Mouse (Mus musculus) liver, embryonic 14.5 days (tissue): ENCODE data around the gene Hlf. TPM values are rescaled to one million over a fixed set of nuclear protein-coding genes. Genes with fewer than 3 reads are reported as not detected.
A peak's percentile ranks its signal among the peaks of the same experiment; 100 is the strongest.

Source experiments
- ATAC-seq: fragments of 200-750 bp; cut with Nextera tagmentation; 2 replicates; pipeline ENCODE4 v1.8.0; 2017; ENCODE audit warnings: moderate number of reproducible peaks, mild to moderate bottlenecking, moderate library complexity; ENCODE audit not compliant: insufficient read depth
- DNase-seq, 3 experiments: peaks; one replicate each; pipeline ENCODE4 v3.0.0-alpha.2; 2012 to 2013; ENCODE audit warnings: low read depth in 3 of 3, low spot score in 3 of 3
- H3K27ac ChIP-seq: fragments of 300-500 bp; sonication (generic); 2 replicates; pipeline ENCODE4 v1.5.1; 2014; ENCODE audit warnings: moderate library complexity, mild to moderate bottlenecking, control low read depth, inconsistent platforms
- H3K27me3 ChIP-seq: fragments of 300-500 bp; sonication (generic); 2 replicates; pipeline ENCODE4 v1.6.1; 2014; ENCODE audit warnings: mild to moderate bottlenecking, low read length, moderate library complexity; ENCODE audit not compliant: control insufficient read depth, insufficient read depth
- H3K36me3 ChIP-seq: fragments of 300-500 bp; sonication (generic); replicated peaks from 2 replicates; pipeline ENCODE4 v1.6.1; 2014; ENCODE audit warnings: low read depth; ENCODE audit not compliant: control insufficient read depth, insufficient read depth
- H3K4me1 ChIP-seq, 2 experiments: fragments of 200-500 bp in 1 of 2; fragments of 300-500 bp in 1 of 2; sonication (generic) in 1 of 2; replicated peaks; 2 replicates each; pipeline ENCODE4 v1.6.1; 2012 to 2014; ENCODE audit warnings: antibody characterized with exemption in 1 of 2, inconsistent platforms in 1 of 2, low read length in 1 of 2; ENCODE audit not compliant: control insufficient read depth in 2 of 2, insufficient read depth in 2 of 2
- H3K4me2 ChIP-seq: fragments of 300-500 bp; sonication (generic); 2 replicates; pipeline ENCODE4 v1.6.1; 2014; ENCODE audit warnings: low read depth, mild to moderate bottlenecking, control low read depth, moderate library complexity
- H3K4me3 ChIP-seq, 2 experiments: fragments of 200-500 bp in 1 of 2; fragments of 300-500 bp in 1 of 2; sonication (generic) in 1 of 2; 2 replicates each; pipeline ENCODE4 v1.5.1; 2012 to 2014; ENCODE audit warnings: low read depth in 2 of 2, low read length in 2 of 2, mild to moderate bottlenecking in 2 of 2, control low read depth in 1 of 2, inconsistent platforms in 1 of 2, moderate library complexity in 1 of 2; ENCODE audit not compliant: insufficient read depth in 1 of 2
- H3K9ac ChIP-seq: fragments of 300-500 bp; sonication (generic); replicated peaks from 2 replicates; pipeline ENCODE4 v1.6.1; 2014; ENCODE audit warnings: mild to moderate bottlenecking, control low read depth, moderate library complexity
- H3K9me3 ChIP-seq: fragments of 300-500 bp; sonication (generic); 2 replicates; pipeline ENCODE4 v1.6.1; 2016; ENCODE audit warnings: low read length, mixed read lengths; ENCODE audit not compliant: control insufficient read depth
- CTCF ChIP-seq: IDR thresholded peaks from 2 replicates; pipeline ENCODE4 v1.5.1; 2016; ENCODE audit warnings: antibody characterized with exemption, low read depth, control low read depth
- EP300 ChIP-seq: IDR thresholded peaks from 2 replicates; pipeline ENCODE4 v1.6.1; 2016; ENCODE audit warnings: antibody characterized with exemption, low read depth
- WGBS: fragments of 180-500 bp; shearing (Covaris S2); extraction: QIAGEN DNeasy Blood & Tissue Kit; methylation state at CpG from one replicate; pipeline ENCODE4 v1.1.7; 2014; ENCODE audit not compliant: insufficient replicate concordance; 5-methylcytosine and 5-hydroxymethylcytosine counted together
- polyA plus RNA-seq, 2 experiments: library from polyadenylated mRNA; depleted of rRNA in 1 of 2; stranded (reverse) in 1 of 2; unstranded in 1 of 2; fragments of >200 nt; fragmentation: Nextera tagmentation in 1 of 2; extraction: Ambion mirVana in 1 of 2; gene quantifications; 2 replicates each; pipeline versions ENCODE4 v1.2.1 to v1.2.3; 2012 to 2014

The Hlf gene
- polyA plus RNA-seq, 2 experiments, result 2.7 to 3.7 TPM

DNA sequence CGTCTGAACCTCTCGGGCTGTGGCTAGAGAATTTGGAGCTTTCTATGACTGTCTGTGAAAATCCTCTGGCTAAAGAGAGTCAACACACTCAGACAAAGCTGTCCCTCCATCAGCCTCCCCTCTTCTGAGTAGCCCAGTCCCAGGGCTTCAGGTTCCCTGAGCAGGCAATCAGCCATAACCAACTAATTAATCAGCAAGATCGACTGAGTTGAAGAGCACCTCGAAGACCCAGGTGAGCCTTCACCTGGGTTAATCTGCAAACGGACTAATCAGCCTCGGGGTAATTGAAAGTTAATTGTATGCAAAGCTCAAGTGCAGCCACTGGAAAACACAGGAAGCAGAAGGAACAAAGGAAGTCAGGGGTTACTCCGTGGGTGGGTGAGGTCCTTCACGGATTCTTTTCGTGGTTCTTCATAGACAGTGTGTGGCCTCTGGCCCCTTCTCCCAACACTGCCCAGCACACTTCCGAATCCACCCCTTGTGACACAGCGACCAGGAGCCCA is 19.9 kb downstream of the Hlf start:
- Histone ChIP-seq H3K9ac (no peak overlapping the region), H3K9me3 (no peaks in the 10 kb centered on the region), H3K27me3 (no peaks in the 10 kb centered on the region), H3K36me3 (no peaks in the 10 kb centered on the region), H3K4me3 (no peak overlapping the region), H3K4me2 (no peak overlapping the region), H3K27ac (no peak overlapping the region), H3K4me1 (peaks cover 0 to 5% of the 10 kb centered on the region in 2 experiments; a peak in 1 of 4 replicates)
- TF ChIP-seq EP300, result no peak
- WGBS, result 31% methylated on average over 11 of the region's 11 CpGs
- no peak for DNase-seq
- ATAC-seq, result no peak

DNA sequence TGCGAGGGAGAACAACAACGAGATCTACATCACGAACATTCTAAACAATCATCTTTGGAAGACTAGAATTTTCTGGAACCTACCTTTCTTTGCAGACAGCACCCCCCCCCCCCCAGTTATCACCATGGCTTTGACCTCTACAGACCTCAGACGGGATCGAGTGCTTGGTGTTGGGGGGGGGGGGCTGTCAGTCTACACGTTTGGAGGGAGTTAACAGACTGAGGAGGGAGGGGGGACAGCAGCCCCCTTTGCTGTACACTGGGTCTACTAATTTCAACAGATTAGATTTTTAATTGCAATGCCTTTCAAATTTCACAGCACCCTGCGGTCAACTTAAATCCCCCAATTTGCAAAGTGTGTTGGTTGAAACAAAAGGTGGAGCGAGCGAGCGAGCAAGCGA is 20.3 kb downstream of the Hlf start:
- Histone ChIP-seq H3K9me3 (no peaks in the 10 kb centered on the region), H3K36me3 (no peaks in the 10 kb centered on the region), H3K4me2 (no peak overlapping the region), H3K27me3 (no peaks in the 10 kb centered on the region), H3K4me1 (peaks cover 0 to 5% of the 10 kb centered on the region in 2 experiments; a peak in 1 of 4 replicates), H3K27ac (no peak overlapping the region), H3K4me3 (no peak overlapping the region), H3K9ac (no peak overlapping the region)
- DNase-seq (no peak), ATAC-seq (no peak)
- TF ChIP-seq EP300 (no peak), CTCF (no peak)
- 58% methylated on average over 11 of the region's 11 CpGs for whole genome bisulfite sequencing

DNA sequence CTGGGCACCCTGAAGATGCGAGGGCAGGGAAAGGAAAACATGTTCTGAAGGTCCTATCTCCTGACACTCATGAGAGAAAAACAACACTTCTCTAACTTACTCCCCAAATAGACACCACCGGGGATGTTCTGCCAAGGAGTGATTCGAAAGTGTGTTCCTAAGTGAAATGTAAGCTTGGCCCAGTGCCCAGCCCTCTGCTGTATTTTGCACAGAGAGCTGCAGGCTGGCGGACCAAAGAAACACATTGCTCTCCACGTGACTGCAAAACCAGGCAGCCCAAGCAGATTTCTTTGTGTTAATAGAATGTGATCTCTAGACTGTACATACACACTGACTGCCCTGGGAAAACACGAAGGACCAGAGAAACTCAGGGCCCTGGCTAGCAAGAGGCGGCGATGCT is 21.1 kb downstream of the Hlf start:
- TF ChIP-seq CTCF, result no peak
- TF ChIP-seq EP300, result no peak
- Histone ChIP-seq H3K4me3 (no peak overlapping the region), H3K9ac (no peak overlapping the region), H3K4me1 (peaks cover 0 to 5% of the 10 kb centered on the region in 2 experiments; a peak in 1 of 4 replicates), H3K4me2 (no peak overlapping the region), H3K9me3 (no peaks in the 10 kb centered on the region), H3K27ac (no peak overlapping the region), H3K27me3 (no peaks in the 10 kb centered on the region), H3K36me3 (no peaks in the 10 kb centered on the region)
- 45% methylated on average over 8 of the region's 8 CpGs for WGBS
- peak; percentile 53; the same call in 1 of the 2 replicates for ATAC-seq
- DNase-seq, result no peak

DNA sequence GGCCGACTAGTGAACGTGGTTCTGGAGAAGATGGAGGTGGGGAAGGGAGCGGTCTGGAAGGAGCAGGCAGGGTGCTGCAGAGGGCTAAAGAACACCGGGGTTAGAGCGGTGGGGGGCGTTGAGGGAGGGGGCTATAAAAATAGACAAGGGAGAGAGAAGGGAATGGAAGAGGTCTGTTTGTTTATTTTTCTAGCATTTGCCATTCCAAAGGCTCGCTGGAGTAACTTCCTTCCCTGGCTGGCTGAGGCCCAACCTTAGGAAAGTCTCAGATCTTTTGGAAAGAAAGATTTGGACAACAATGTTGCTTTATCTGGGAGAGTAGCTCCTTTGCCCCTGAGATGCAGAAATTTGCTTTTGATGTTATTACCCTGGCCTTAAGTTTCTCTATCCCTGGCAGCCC is 21.6 kb downstream of the Hlf start:
- no peaks in the 10 kb centered on the region for H3K36me3 ChIP-seq
- H3K4me1 ChIP-seq, result peaks cover 0 to 5% of the 10 kb centered on the region in 2 experiments; a peak in 1 of 4 replicates
- no peak overlapping the region for H3K27ac ChIP-seq
- no peak overlapping the region for H3K4me2 ChIP-seq
- no peaks in the 10 kb centered on the region for H3K9me3 ChIP-seq
- H3K4me3 ChIP-seq, result no peak overlapping the region
- no peaks in the 10 kb centered on the region for H3K27me3 ChIP-seq
- ATAC-seq, result no peak
- DNase-seq, result no peak
- H3K9ac ChIP-seq, result no peak overlapping the region
- no peak for TF ChIP-seq EP300
- TF ChIP-seq CTCF, result no peak
- 58% methylated on average over 7 of the region's 7 CpGs for WGBS

DNA sequence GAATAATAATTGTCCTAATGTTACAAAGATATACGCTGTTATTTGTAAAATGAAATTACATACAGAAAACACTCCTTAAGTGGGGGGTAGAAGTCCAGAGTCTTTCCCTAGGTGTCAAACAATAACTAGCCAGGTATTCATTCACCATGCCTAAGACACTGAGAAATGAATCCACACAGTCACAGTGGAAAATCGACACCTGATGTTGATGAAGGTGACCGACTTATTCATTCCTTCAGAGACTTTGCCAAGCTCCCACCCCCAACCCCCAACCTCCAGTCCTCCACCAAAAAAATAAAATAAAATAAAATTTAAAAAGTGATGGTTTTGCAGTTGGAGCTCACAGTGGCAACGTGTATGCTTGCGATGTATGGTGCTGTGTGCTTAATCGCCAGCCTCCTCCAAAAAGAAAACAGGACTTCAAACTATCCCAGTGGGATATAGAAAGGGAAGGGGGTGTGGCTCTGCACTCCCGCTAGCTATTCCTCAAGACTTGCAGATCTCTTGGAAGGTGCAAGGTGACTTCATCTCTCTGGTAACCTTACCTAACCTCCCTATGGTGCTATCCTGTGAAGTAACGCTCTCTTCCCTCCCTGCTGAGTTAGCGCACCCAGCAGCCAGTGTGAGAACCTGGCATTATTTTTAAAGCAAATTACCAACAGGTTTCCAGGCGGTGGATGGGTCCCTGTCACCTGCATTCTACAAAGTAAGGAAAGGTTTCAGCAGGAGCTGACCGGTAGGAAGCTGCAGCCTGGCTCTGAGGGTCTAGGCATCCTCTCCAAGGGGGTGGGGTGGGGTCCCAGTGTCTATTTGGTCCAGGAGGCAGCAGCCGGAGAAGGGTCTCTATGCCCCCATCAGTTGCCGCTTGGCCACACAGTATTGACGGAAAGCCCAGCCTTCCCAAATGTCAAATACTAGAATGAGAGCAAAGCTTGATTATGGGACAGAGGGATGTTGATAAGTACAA is 22.5 kb downstream of the Hlf start:
- WGBS, result 68% methylated on average over 14 of the region's 14 CpGs

More for the DNA sequence above, 22.5 kb downstream of the Hlf start:
- Histone ChIP-seq H3K4me1 (peaks cover 0 to 5% of the 10 kb centered on the region in 2 experiments; a peak in 2 of 4 replicates), H3K27ac (no peak overlapping the region), H3K9ac (no peak overlapping the region), H3K27me3 (no peaks in the 10 kb centered on the region), H3K4me2 (no peak overlapping the region), H3K36me3 (no peaks in the 10 kb centered on the region), H3K9me3 (no peaks in the 10 kb centered on the region), H3K4me3 (no peak overlapping the region)
- TF ChIP-seq CTCF (no peak), EP300 (no peak)
- DNase-seq (no peak), ATAC-seq (no peak)
